Comparison of ENCODE assay signal across 34 mouse cellular contexts in the genomic region with DNA sequence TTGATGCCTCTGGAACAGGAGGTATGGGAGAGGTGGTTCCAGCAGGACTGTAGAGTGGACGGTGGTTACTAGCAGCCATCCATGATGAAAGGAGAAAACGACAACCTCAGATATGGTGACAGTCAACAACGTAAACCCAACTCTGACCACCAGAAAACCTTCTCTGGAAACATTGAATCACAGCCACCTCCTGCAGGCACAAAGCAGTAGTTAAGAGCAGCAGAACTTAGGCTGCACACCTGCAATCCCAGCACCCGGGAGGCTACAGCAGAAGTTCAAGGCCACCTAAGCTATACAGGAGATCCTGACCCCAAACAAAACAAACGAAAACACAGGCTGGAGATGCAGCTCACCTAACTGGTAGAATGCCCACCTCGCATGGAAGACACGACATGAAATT. TPM values are rescaled to one million over a fixed set of nuclear protein-coding genes. Genes with fewer than 3 reads are reported as not detected.
"Had no signal": no experiment of that assay in that cellular context is flagged by ENCODE, and none has a peak within 500 bp of the region (broad histone marks: within the 10 kb centered on the region; RNA-seq: fewer than 3 reads in every experiment).

No protein-coding gene starts in this region.

- H3K9me3 ChIP-seq: heart, embryonic 10.5 days; heart, embryonic 12.5 days; heart, embryonic 13.5 days; heart, embryonic 15.5 days; hindbrain, embryonic 10.5 days; hindbrain, embryonic 12.5 days; hindbrain, embryonic 13.5 days; hindbrain, embryonic 15.5 days; intestine, embryonic 15.5 days; kidney, embryonic 15.5 days had no signal

- H3K36me3 ChIP-seq: heart, embryonic 10.5 days; heart, embryonic 12.5 days; heart, embryonic 13.5 days; heart, embryonic 15.5 days; hindbrain, embryonic 15.5 days; intestine, embryonic 15.5 days had no signal

- H3K9ac ChIP-seq: heart, embryonic 12.5 days; heart, embryonic 13.5 days; heart, embryonic 15.5 days; hindbrain, embryonic 12.5 days; hindbrain, embryonic 13.5 days; hindbrain, embryonic 14.5 days; hindbrain, embryonic 15.5 days; intestine, embryonic 15.5 days; kidney, embryonic 15.5 days had no signal

- H3K4me1 ChIP-seq: heart, embryonic 15.5 days; hindbrain, embryonic 13.5 days; hindbrain, embryonic 15.5 days; intestine, embryonic 15.5 days had no signal

- H3K27me3 ChIP-seq: heart, embryonic 12.5 days; heart, embryonic 13.5 days; heart, embryonic 15.5 days; hindbrain, embryonic 12.5 days; hindbrain, embryonic 13.5 days; hindbrain, embryonic 15.5 days; intestine, embryonic 15.5 days; kidney, embryonic 15.5 days had no signal

- H3K27ac ChIP-seq: heart, embryonic 10.5 days; heart, embryonic 13.5 days; heart, embryonic 15.5 days; hindbrain, embryonic 10.5 days; hindbrain, embryonic 12.5 days; hindbrain, embryonic 13.5 days; hindbrain, embryonic 14.5 days; hindbrain, embryonic 15.5 days; hindbrain, postnatal 0 days; intestine, embryonic 15.5 days; kidney, embryonic 15.5 days; kidney, postnatal 0 days; layer of hippocampus, adult 2 months had no signal

- H3K4me2 ChIP-seq: heart, embryonic 11.5 days; heart, embryonic 12.5 days; heart, embryonic 13.5 days; heart, embryonic 15.5 days; hindbrain, embryonic 12.5 days; hindbrain, embryonic 13.5 days; hindbrain, embryonic 14.5 days; hindbrain, embryonic 15.5 days; intestine, embryonic 15.5 days; kidney, embryonic 15.5 days had no signal

- DNase-seq: heart, postnatal 10 days; heart, postnatal 14 days; heart, postnatal 36 days; heart, postnatal 4 days; kidney, adult 11 months; kidney, adult 18-20 months; kidney, adult 2 months; kidney, adult 8-10 months; kidney, adult 9 months; kidney, postnatal 10 days; kidney, postnatal 14 days; kidney, postnatal 25 days; kidney, postnatal 36 days; kidney, postnatal 4 days; layer of hippocampus, adult 9-11 months; layer of hippocampus, postnatal 36 days had no signal

- H3K4me3 ChIP-seq: heart, embryonic 10.5 days; heart, embryonic 12.5 days; heart, embryonic 13.5 days; heart, embryonic 15.5 days; hindbrain, embryonic 10.5 days; hindbrain, embryonic 12.5 days; hindbrain, embryonic 13.5 days; hindbrain, embryonic 15.5 days; intestine, embryonic 15.5 days; kidney, embryonic 15.5 days; layer of hippocampus, adult 2 months had no signal

RNA-seq across cellular contexts. Expression of a gene that starts 45.6 kb away (rescaled TPM):
- total RNA-seq: heart, postnatal 10 days; heart, postnatal 25 days; heart, postnatal 36 days; hematopoietic stem cell, adult 5-6 weeks had no signal
- polyA plus RNA-seq: inflammation-experienced regulatory T-cells, adult 6 months had no signal
